In genomic region chr2:35614411-35614810, GRCm38 (mm10) we compare ENCODE assay signal across 11 mouse cellular contexts. TPM values are rescaled to one million over a fixed set of nuclear protein-coding genes. Genes with fewer than 3 reads are reported as not detected.
DNase-seq lines count a peak whose midpoint lies in the region; ATAC-seq and TF ChIP-seq lines count a peak whose summit lies in the region.
"Had no signal": no experiment of that assay in that cellular context is flagged by ENCODE, and none has a peak within 500 bp of the region (broad histone marks: within the 10 kb centered on the region; RNA-seq: fewer than 3 reads in every experiment).

No protein-coding gene starts in this region.

- no peak overlapping the region for H3K9ac ChIP-seq in intestine, embryonic 14.5 days (ENCODE audit: low read length)
- H3K9ac ChIP-seq in intestine, postnatal 0 days (ENCODE audit: low read depth, low read length), result no peak overlapping the region
- no peak overlapping the region for H3K9ac ChIP-seq in intestine, embryonic 16.5 days (ENCODE audit: low read depth, low read length)

- no peak for TF ChIP-seq CTCF in cerebellum, adult 2 months (IDR thresholded peaks at IDR 0.05; ENCODE audit: borderline replicate concordance, insufficient read depth, low read depth, low read length)
- TF ChIP-seq CTCF in intestine, postnatal 0 days (IDR thresholded peaks at IDR 0.05; ENCODE audit: low read depth), result no peak

- TF ChIP-seq POLR2A in cerebellum, adult 2 months (IDR thresholded peaks at IDR 0.05; ENCODE audit: borderline replicate concordance, insufficient read depth, low read length), result no peak

- no peak overlapping the region for H3K4me3 ChIP-seq in cerebellum, adult 2 months (replicated peaks; ENCODE audit: insufficient read depth, low read depth, low read length)
- no peak overlapping the region for H3K4me3 ChIP-seq in intestine, embryonic 14.5 days (ENCODE audit: low read depth, low read length)
- H3K4me3 ChIP-seq in intestine, postnatal 0 days (ENCODE audit: low read depth, low read length), result no peak overlapping the region
- H3K4me3 ChIP-seq in intestine, embryonic 16.5 days (ENCODE audit: low read length), result no peak overlapping the region

- H3K4me1 ChIP-seq in cerebellum, adult 2 months (ENCODE audit: control insufficient read depth, insufficient read depth, low read length), result peaks cover 89% of the 10 kb centered on the region
- peaks cover 40% of the 10 kb centered on the region for H3K4me1 ChIP-seq in intestine, embryonic 14.5 days (replicated peaks; ENCODE audit: control insufficient read depth, insufficient read depth, low read length)
- H3K4me1 ChIP-seq in intestine, postnatal 0 days (replicated peaks; ENCODE audit: control insufficient read depth, insufficient read depth, low read length), result peaks cover 40% of the 10 kb centered on the region
- H3K4me1 ChIP-seq in intestine, embryonic 16.5 days (ENCODE audit: control insufficient read depth, insufficient read depth, low read length), result peaks cover 80% of the 10 kb centered on the region

- 40% methylated on average over 3 of the region's 3 CpGs for WGBS in cerebellum, adult 2 months
- WGBS in intestine, embryonic 14.5 days, result 66% methylated on average over 3 of the region's 3 CpGs
- WGBS in intestine, postnatal 0 days, result 62% methylated on average over 3 of the region's 3 CpGs
- WGBS in intestine, embryonic 16.5 days, result 64% methylated on average over 3 of the region's 3 CpGs

- H3K9me3 ChIP-seq in intestine, embryonic 14.5 days (ENCODE audit: control insufficient read depth, low read length), result no peaks in the 10 kb centered on the region
- H3K9me3 ChIP-seq in intestine, postnatal 0 days (ENCODE audit: control insufficient read depth), result no peaks in the 10 kb centered on the region
- H3K9me3 ChIP-seq in intestine, embryonic 16.5 days (ENCODE audit: control insufficient read depth, low read length), result no peaks in the 10 kb centered on the region

- H3K27ac ChIP-seq in cerebellum, adult 2 months (ENCODE audit: insufficient read depth, low read length), result peak overlapping the region; percentile 12; the same call in 1 of the 2 replicates
- H3K27ac ChIP-seq in intestine, embryonic 14.5 days (ENCODE audit: low read depth), result 0 out of 2 replicates have a peak overlapping the region, but pooled peaks have one; percentile 14
- no peak overlapping the region; the same call in 1 of the 2 replicates for H3K27ac ChIP-seq in intestine, postnatal 0 days (ENCODE audit: low read depth, low read length)
- peak overlapping the region; percentile 53 for H3K27ac ChIP-seq in intestine, embryonic 16.5 days (ENCODE audit: low read length)
- H3K27ac ChIP-seq: kidney, postnatal 0 days had no signal

- H3K27me3 ChIP-seq in cerebellum, adult 2 months (ENCODE audit: control insufficient read depth, insufficient read depth, low read length), result no peaks in the 10 kb centered on the region
- no peaks in the 10 kb centered on the region for H3K27me3 ChIP-seq in intestine, embryonic 14.5 days (replicated peaks; ENCODE audit: control insufficient read depth, insufficient read depth, low read length)
- no peaks in the 10 kb centered on the region for H3K27me3 ChIP-seq in intestine, postnatal 0 days (replicated peaks; ENCODE audit: control insufficient read depth, insufficient read depth, low read length)
- no peaks in the 10 kb centered on the region for H3K27me3 ChIP-seq in intestine, embryonic 16.5 days (replicated peaks; ENCODE audit: control insufficient read depth, insufficient read depth, low read length)

- no peaks in the 10 kb centered on the region for H3K36me3 ChIP-seq in intestine, embryonic 14.5 days (ENCODE audit: control insufficient read depth, insufficient read depth, low read length)
- H3K36me3 ChIP-seq in intestine, postnatal 0 days (ENCODE audit: control insufficient read depth, insufficient read depth), result no peaks in the 10 kb centered on the region
- H3K36me3 ChIP-seq in intestine, embryonic 16.5 days (ENCODE audit: control insufficient read depth, insufficient read depth, low read length), result no peaks in the 10 kb centered on the region

- no peak for ATAC-seq in cerebellum, adult (ENCODE audit: insufficient number of reproducible peaks, low FRiP score, low TSS enrichment)
- no peak for ATAC-seq in intestine, embryonic 14.5 days (replicated peaks; ENCODE audit: low FRiP score, low TSS enrichment, low read depth)
- ATAC-seq in intestine, postnatal 0 days, result no peak
- ATAC-seq in intestine, embryonic 16.5 days, result no peak
- ATAC-seq: midbrain, embryonic 16.5 days had no signal

- peak in 1 of 2 experiments; percentile 44 for DNase-seq in cerebellum, adult 2 months
- no peak for DNase-seq in intestine, embryonic 14.5 days (ENCODE audit: low spot score)
- DNase-seq in Muller cell, postnatal 12 days (ENCODE audit: inconsistent ontology term), result peak; percentile 66
- no peak for DNase-seq in left cerebral cortex, adult 11 months (ENCODE audit: low spot score)
- DNase-seq in liver, result no peak
- DNase-seq: left cerebral cortex, postnatal 4 days had no signal

- no peak overlapping the region for H3K4me2 ChIP-seq in intestine, embryonic 14.5 days (ENCODE audit: low read length)
- no peak overlapping the region for H3K4me2 ChIP-seq in intestine, postnatal 0 days (replicated peaks; ENCODE audit: low read depth)
- H3K4me2 ChIP-seq in intestine, embryonic 16.5 days (ENCODE audit: low read depth, low read length), result no peak overlapping the region

RNA-seq across cellular contexts. Expression of gene Dab2ip, which starts 56.3 kb away (rescaled TPM):
- polyA plus RNA-seq in cerebellum, adult 2 months (2012; rRNA removed), result 136 and 171 TPM in 2 replicates
- 43.3 and 47.8 TPM in 2 replicates for polyA plus RNA-seq in intestine, embryonic 14.5 days (2014; fragmentation: Nextera tagmentation; extraction: Ambion mirVana)
- 41.3 and 48.5 TPM in 2 replicates for polyA plus RNA-seq in intestine, postnatal 0 days (2015; fragmentation: Nextera tagmentation; extraction: Ambion mirVana)
- polyA plus RNA-seq in intestine, embryonic 16.5 days (2015; fragmentation: Nextera tagmentation; extraction: Ambion mirVana), result 27.0 and 28.7 TPM in 2 replicates
